Mouse (Mus musculus): ENCODE measurements around the gene Serpina3a. TPM values are rescaled to one million over a fixed set of nuclear protein-coding genes. Genes with fewer than 3 reads are reported as not detected.

Gene Serpina3a
- total RNA-seq, 1 experiment, result not detected

DNA sequence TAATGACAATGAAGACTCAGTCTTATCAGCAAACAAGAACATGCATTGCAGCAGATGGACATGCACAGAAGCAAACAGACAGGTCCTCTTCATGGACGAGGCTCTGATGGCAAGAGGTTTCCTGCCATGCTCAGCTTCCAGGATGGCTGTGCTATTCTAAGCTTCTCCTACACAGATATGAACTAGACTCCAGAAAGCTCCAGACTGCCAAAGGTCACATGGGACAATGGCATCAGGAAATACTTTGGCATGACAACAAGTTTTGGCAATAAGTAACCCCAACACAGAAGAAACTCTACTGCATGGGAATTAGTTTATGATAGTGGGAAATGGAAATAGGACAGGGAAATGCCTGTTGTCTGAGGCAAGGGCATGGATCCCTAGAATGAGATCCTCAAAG lies 30.8 kb downstream of the Serpina3a start:
- DNase-seq (ENCODE audit: low read depth, low spot score), result no peak
- no peaks in the 10 kb centered on the region for H3K9me3 ChIP-seq (ENCODE audit: control insufficient read depth, insufficient read depth, low read depth, low read length)
- no peak overlapping the region for H3K9ac ChIP-seq (ENCODE audit: insufficient read depth, low read depth, low read length, poor library complexity, severe bottlenecking)
- H3K27ac ChIP-seq (ENCODE audit: insufficient read depth, low read depth, low read length, poor library complexity, severe bottlenecking), result no peak overlapping the region
- in situ Hi-C loops (cut with MboI; ENCODE audit: low sequenced_read_pairs in 2 of 2, unreplicated experiment in 2 of 2), result no loop called here
- no peak overlapping the region for H3K4me3 ChIP-seq (ENCODE audit: insufficient read depth in 1 of 2, low read depth in 1 of 2, low read length in 2 of 2, poor library complexity in 1 of 2, severe bottlenecking in 1 of 2)
- no peaks in the 10 kb centered on the region for H3K36me3 ChIP-seq (ENCODE audit: control insufficient read depth, insufficient read depth, low read length, poor library complexity, severe bottlenecking)
- H3K4me1 ChIP-seq (ENCODE audit: control insufficient read depth in 2 of 2, insufficient read depth in 2 of 2, low read length in 2 of 2, poor library complexity in 1 of 2), result no peaks in the 10 kb centered on the region
- TF ChIP-seq CHD2 (IDR thresholded peaks at IDR 0.05; ENCODE audit: low read depth, low read length) (no peak), MAFK (IDR thresholded peaks at IDR 0.05; ENCODE audit: insufficient read depth, low read depth, low read length) (no peak), ZC3H11A (IDR thresholded peaks at IDR 0.05; ENCODE audit: borderline replicate concordance, low read depth, low read length) (no peak), HCFC1 (IDR thresholded peaks at IDR 0.05; ENCODE audit: borderline replicate concordance, insufficient read depth, low read length) (no peak)

DNA sequence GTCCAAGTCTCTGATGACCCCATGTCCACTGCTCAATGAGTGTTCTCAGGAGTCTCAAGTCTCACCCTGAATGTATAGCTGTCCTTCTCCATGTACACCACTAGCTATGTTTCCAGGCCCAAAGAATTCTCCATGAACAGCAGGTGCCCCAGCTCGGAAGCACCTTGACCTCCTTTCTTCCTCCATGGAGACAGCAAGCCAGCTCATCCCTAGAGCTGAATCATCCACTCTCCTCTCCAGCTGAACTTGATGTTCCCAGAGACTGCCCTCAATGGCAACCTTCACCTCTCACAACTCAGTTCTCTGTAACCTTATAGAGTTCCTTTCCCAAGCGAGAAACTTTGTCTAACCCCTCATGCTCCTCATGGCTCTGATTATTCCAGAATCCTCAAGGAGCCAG lies 33.0 kb downstream of the Serpina3a start:
- no peak for DNase-seq (ENCODE audit: low read depth, low spot score)
- Histone ChIP-seq H3K9me3 (ENCODE audit: control insufficient read depth, insufficient read depth, low read depth, low read length) (no peaks in the 10 kb centered on the region), H3K36me3 (ENCODE audit: control insufficient read depth, insufficient read depth, low read length, poor library complexity, severe bottlenecking) (no peaks in the 10 kb centered on the region), H3K4me3 (ENCODE audit: insufficient read depth in 1 of 2, low read depth in 1 of 2, low read length in 2 of 2, poor library complexity in 1 of 2, severe bottlenecking in 1 of 2) (no peak overlapping the region), H3K9ac (ENCODE audit: insufficient read depth, low read depth, low read length, poor library complexity, severe bottlenecking) (no peak overlapping the region), H3K4me1 (ENCODE audit: control insufficient read depth in 2 of 2, insufficient read depth in 2 of 2, low read length in 2 of 2, poor library complexity in 1 of 2) (no peaks in the 10 kb centered on the region), H3K27ac (ENCODE audit: insufficient read depth, low read depth, low read length, poor library complexity, severe bottlenecking) (no peak overlapping the region)
- no peak for TF ChIP-seq ZC3H11A (IDR thresholded peaks at IDR 0.05; ENCODE audit: borderline replicate concordance, low read depth, low read length)
- no peak for TF ChIP-seq HCFC1 (IDR thresholded peaks at IDR 0.05; ENCODE audit: borderline replicate concordance, insufficient read depth, low read length)
- TF ChIP-seq MAFK (IDR thresholded peaks at IDR 0.05; ENCODE audit: insufficient read depth, low read depth, low read length), result no peak
- TF ChIP-seq ZNF384 (IDR thresholded peaks at IDR 0.05; ENCODE audit: low read depth, low read length), result no peak
- no peak for TF ChIP-seq CHD2 (IDR thresholded peaks at IDR 0.05; ENCODE audit: low read depth, low read length)
- in situ Hi-C loops (cut with MboI; ENCODE audit: low sequenced_read_pairs in 2 of 2, unreplicated experiment in 2 of 2), result no loop called here

DNA sequence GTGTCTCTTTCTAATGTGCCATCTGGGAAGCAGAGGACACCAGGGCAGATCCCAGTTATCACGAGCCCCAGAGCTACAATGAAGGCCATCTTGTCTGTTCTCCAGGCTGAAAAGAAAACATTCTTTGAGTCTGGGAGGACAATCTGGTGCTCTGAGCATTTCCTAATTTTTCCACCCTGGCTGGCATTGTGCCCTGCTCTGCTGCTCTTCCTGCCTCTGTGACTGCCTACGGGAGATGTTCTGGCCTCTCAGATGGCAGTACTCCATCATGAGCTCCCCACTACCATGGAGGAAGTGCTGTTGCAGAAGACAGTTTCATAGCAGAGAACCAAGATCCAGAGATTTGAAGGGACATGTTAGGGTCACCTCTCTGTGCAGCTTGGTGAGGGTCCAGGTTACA lies 39.5 kb downstream of the Serpina3a start:
- in situ Hi-C loops (cut with MboI; ENCODE audit: low sequenced_read_pairs in 2 of 2, unreplicated experiment in 2 of 2), result no loop called here
- Histone ChIP-seq H3K27ac (ENCODE audit: insufficient read depth, low read depth, low read length, poor library complexity, severe bottlenecking) (no peak overlapping the region), H3K36me3 (ENCODE audit: control insufficient read depth, insufficient read depth, low read length, poor library complexity, severe bottlenecking) (no peaks in the 10 kb centered on the region), H3K4me3 (ENCODE audit: insufficient read depth in 1 of 2, low read depth in 1 of 2, low read length in 2 of 2, poor library complexity in 1 of 2, severe bottlenecking in 1 of 2) (no peak overlapping the region), H3K9ac (ENCODE audit: insufficient read depth, low read depth, low read length, poor library complexity, severe bottlenecking) (no peak overlapping the region), H3K4me1 (ENCODE audit: control insufficient read depth in 2 of 2, insufficient read depth in 2 of 2, low read length in 2 of 2, poor library complexity in 1 of 2) (no peaks in the 10 kb centered on the region), H3K9me3 (ENCODE audit: control insufficient read depth, insufficient read depth, low read depth, low read length) (no peaks in the 10 kb centered on the region)
- no peak for TF ChIP-seq ZNF384 (IDR thresholded peaks at IDR 0.05; ENCODE audit: low read depth, low read length)
- TF ChIP-seq MAFK (IDR thresholded peaks at IDR 0.05; ENCODE audit: insufficient read depth, low read depth, low read length), result no peak
- TF ChIP-seq CHD2 (IDR thresholded peaks at IDR 0.05; ENCODE audit: low read depth, low read length), result no peak
- no peak for TF ChIP-seq HCFC1 (IDR thresholded peaks at IDR 0.05; ENCODE audit: borderline replicate concordance, insufficient read depth, low read length)
- no peak for TF ChIP-seq ZC3H11A (IDR thresholded peaks at IDR 0.05; ENCODE audit: borderline replicate concordance, low read depth, low read length)
- DNase-seq (ENCODE audit: low read depth, low spot score), result no peak

DNA sequence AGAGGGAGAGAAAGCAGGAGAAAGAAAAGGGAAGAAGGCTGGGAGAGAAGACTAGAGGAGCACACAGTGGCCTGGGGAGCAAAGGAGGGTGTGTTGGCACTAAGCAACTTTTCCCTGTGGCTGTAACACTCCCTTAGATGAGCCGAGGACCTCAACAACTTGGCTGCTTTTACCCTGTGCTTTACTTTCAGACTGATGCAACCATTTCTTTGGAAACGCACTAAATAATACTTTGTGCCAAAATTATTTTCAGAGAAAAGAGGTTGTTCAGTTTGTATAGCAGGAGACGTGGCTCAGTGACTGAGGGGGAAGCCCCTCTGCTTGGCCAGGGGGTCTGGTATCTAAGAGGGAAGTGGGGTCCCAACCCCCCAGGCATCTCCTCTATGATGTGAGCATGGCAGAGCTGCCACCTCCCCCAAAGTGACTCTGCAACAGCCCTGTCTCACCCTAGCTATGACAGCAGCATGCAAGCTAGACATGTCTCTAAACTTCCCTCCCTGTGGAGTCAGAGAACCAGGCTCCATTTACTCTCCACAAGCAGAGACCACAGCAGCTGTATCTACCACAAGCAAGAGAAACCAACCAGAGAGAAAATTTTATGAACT lies 40.6 kb downstream of the Serpina3a start:
- Histone ChIP-seq H3K4me1 (ENCODE audit: control insufficient read depth in 2 of 2, insufficient read depth in 2 of 2, low read length in 2 of 2, poor library complexity in 1 of 2) (no peaks in the 10 kb centered on the region), H3K36me3 (ENCODE audit: control insufficient read depth, insufficient read depth, low read length, poor library complexity, severe bottlenecking) (no peaks in the 10 kb centered on the region), H3K9me3 (ENCODE audit: control insufficient read depth, insufficient read depth, low read depth, low read length) (no peaks in the 10 kb centered on the region), H3K9ac (ENCODE audit: insufficient read depth, low read depth, low read length, poor library complexity, severe bottlenecking) (no peak overlapping the region), H3K4me3 (ENCODE audit: insufficient read depth in 1 of 2, low read depth in 1 of 2, low read length in 2 of 2, poor library complexity in 1 of 2, severe bottlenecking in 1 of 2) (no peak overlapping the region), H3K27ac (ENCODE audit: insufficient read depth, low read depth, low read length, poor library complexity, severe bottlenecking) (no peak overlapping the region)
- DNase-seq (ENCODE audit: low read depth, low spot score), result no peak
- TF ChIP-seq MAFK (IDR thresholded peaks at IDR 0.05; ENCODE audit: insufficient read depth, low read depth, low read length), result no peak
- TF ChIP-seq ZC3H11A (IDR thresholded peaks at IDR 0.05; ENCODE audit: borderline replicate concordance, low read depth, low read length), result no peak
- no peak for TF ChIP-seq ZNF384 (IDR thresholded peaks at IDR 0.05; ENCODE audit: low read depth, low read length)
- no peak for TF ChIP-seq HCFC1 (IDR thresholded peaks at IDR 0.05; ENCODE audit: borderline replicate concordance, insufficient read depth, low read length)
- no peak for TF ChIP-seq CHD2 (IDR thresholded peaks at IDR 0.05; ENCODE audit: low read depth, low read length)
- in situ Hi-C loops (cut with MboI; ENCODE audit: low sequenced_read_pairs in 2 of 2, unreplicated experiment in 2 of 2), result no loop called here

DNA sequence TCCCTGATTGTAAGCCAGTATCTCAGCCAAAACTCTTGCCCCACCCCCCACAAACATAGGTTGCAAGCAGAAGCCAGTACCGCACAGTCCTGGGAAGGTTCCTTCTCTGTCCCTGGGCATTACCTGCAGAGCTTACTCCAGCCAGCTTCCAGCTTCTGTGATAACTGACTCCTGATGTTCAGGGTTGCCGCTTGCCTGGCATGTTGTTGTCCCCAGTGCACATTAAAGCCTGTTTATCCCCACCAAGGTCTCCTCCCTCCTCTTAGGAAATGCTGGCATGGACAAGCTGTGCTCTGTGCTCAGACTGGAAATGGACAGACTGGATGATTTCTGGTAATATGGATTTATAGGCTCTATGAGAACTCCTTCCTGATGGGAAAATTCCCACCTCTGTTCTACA lies 41.1 kb downstream of the Serpina3a start, which contains the start of gene Serpina3c:
Gene Serpina3c (minus strand): TSS at position 215 of the 400 bp plus-strand sequence.
- TF ChIP-seq ZC3H11A (IDR thresholded peaks at IDR 0.05; ENCODE audit: borderline replicate concordance, low read depth, low read length) (no peak), ZNF384 (IDR thresholded peaks at IDR 0.05; ENCODE audit: low read depth, low read length) (no peak), CHD2 (IDR thresholded peaks at IDR 0.05; ENCODE audit: low read depth, low read length) (no peak), MAFK (IDR thresholded peaks at IDR 0.05; ENCODE audit: insufficient read depth, low read depth, low read length) (no peak), HCFC1 (IDR thresholded peaks at IDR 0.05; ENCODE audit: borderline replicate concordance, insufficient read depth, low read length) (no peak)
- DNase-seq (ENCODE audit: low read depth, low spot score), result no peak
- in situ Hi-C loops (cut with MboI; ENCODE audit: low sequenced_read_pairs in 2 of 2, unreplicated experiment in 2 of 2), result no loop called here

More for the DNA sequence above, 41.1 kb downstream of the Serpina3a start, which contains the start of gene Serpina3c:
- Histone ChIP-seq H3K27ac (ENCODE audit: insufficient read depth, low read depth, low read length, poor library complexity, severe bottlenecking) (no peak within 1 kb of the TSS), H3K9me3 (ENCODE audit: control insufficient read depth, insufficient read depth, low read depth, low read length) (no peaks in the 10 kb centered on the region), H3K4me1 (ENCODE audit: control insufficient read depth in 2 of 2, insufficient read depth in 2 of 2, low read length in 2 of 2, poor library complexity in 1 of 2) (no peaks in the 10 kb centered on the region), H3K4me3 (ENCODE audit: insufficient read depth in 1 of 2, low read depth in 1 of 2, low read length in 2 of 2, poor library complexity in 1 of 2, severe bottlenecking in 1 of 2) (no peak within 1 kb of the TSS), H3K9ac (ENCODE audit: insufficient read depth, low read depth, low read length, poor library complexity, severe bottlenecking) (no peak within 1 kb of the TSS), H3K36me3 (ENCODE audit: control insufficient read depth, insufficient read depth, low read length, poor library complexity, severe bottlenecking) (no peaks in the 10 kb centered on the region)
